Mouse (Mus musculus) liver, embryonic 18 days (tissue): Measurements from ENCODE around the gene Uqcr11. TPM values are rescaled to one million over a fixed set of nuclear protein-coding genes. Genes with fewer than 3 reads are reported as not detected.

Source experiments
- polyA plus RNA-seq: library from polyadenylated mRNA; depleted of rRNA; stranded (reverse); fragments of >200 nt; gene quantifications from 2 replicates; pipeline ENCODE4 v1.2.3, GENCODE M21; 2012; rRNA removed

The Uqcr11 gene
- 756 and 889 TPM in 2 replicates for polyA plus RNA-seq

GRCm38 (mm10) chr10:80406684-80407501 is at the start of gene Uqcr11:
TSS of gene Uqcr11 (minus strand) at chr10:80406830.

GRCm38 (mm10) chr10:80433513-80434232 is 27.0 kb upstream of the Uqcr11 start, which contains the start of gene Tcf3:
TSS of gene Tcf3 (minus strand) at chr10:80433647.

GRCm38 (mm10) chr10:80399191-80399972 is 7.2 kb downstream of the Uqcr11 start, which contains the start of gene Mbd3:
TSS of gene Mbd3 (minus strand) at chr10:80399550.

GRCm38 (mm10) chr10:80387522-80387959 is 19.1 kb downstream of the Uqcr11 start, which contains the start of gene Mex3d:
TSS of gene Mex3d (minus strand) at chr10:80387659.

GRCm38 (mm10) chr10:80356001-80356682 is 50.5 kb downstream of the Uqcr11 start, which contains the start of gene Plk5:
TSS of gene Plk5 (plus strand) at chr10:80356459.

Other genes starting within 250 kb of the Uqcr11 start
- 24.2 and 30.3 TPM in 2 replicates for gene Cirbp, start 240.8 kb downstream of the Uqcr11 start, polyA plus RNA-seq
- 5.5 and 6.2 TPM in 2 replicates for gene 1600002K03Rik, start 233.9 kb downstream of the Uqcr11 start, polyA plus RNA-seq
- 0.31 and 0.38 TPM in 2 replicates for gene Efna2, start 227.3 kb downstream of the Uqcr11 start, polyA plus RNA-seq
- gene Mum1, start 180.4 kb downstream of the Uqcr11 start, polyA plus RNA-seq, result 12.0 and 12.6 TPM in 2 replicates
- gene Ndufs7, start 157.7 kb downstream of the Uqcr11 start, polyA plus RNA-seq, result 210 and 248 TPM in 2 replicates
- 121 and 130 TPM in 2 replicates for gene Gamt, start 145.8 kb downstream of the Uqcr11 start, polyA plus RNA-seq
- gene Dazap1, start 145.3 kb downstream of the Uqcr11 start, polyA plus RNA-seq, result 53.8 and 62.0 TPM in 2 replicates
- gene Rps15, start 114.4 kb downstream of the Uqcr11 start, polyA plus RNA-seq, result 1,560 and 1,972 TPM in 2 replicates
- 0.03 and 0.05 TPM in 2 replicates for gene Apc2, start 110.9 kb downstream of the Uqcr11 start, polyA plus RNA-seq
- 18.0 and 18.1 TPM in 2 replicates for gene 2310011J03Rik, start 86.3 kb downstream of the Uqcr11 start, polyA plus RNA-seq
- 9.3 and 9.5 TPM in 2 replicates for gene Pcsk4, start 77.3 kb downstream of the Uqcr11 start, polyA plus RNA-seq
- 35.1 and 42.1 TPM in 2 replicates for gene Reep6, start 76.9 kb downstream of the Uqcr11 start, polyA plus RNA-seq
- gene Adamtsl5, start 58.4 kb downstream of the Uqcr11 start, polyA plus RNA-seq, result 2.4 and 3.2 TPM in 2 replicates
- gene Plk5, start 50.4 kb downstream of the Uqcr11 start, polyA plus RNA-seq, result 0.42 and 0.46 TPM in 2 replicates
- gene Mex3d, start 19.2 kb downstream of the Uqcr11 start, polyA plus RNA-seq, result 2.4 and 2.5 TPM in 2 replicates
- 54.7 and 60.4 TPM in 2 replicates for gene Mbd3, start 7.3 kb downstream of the Uqcr11 start, polyA plus RNA-seq
- 30.8 and 34.7 TPM in 2 replicates for gene Tcf3, start 26.8 kb upstream of the Uqcr11 start, polyA plus RNA-seq
- 0.01 TPM in 2 replicates for gene Onecut3, start 88.0 kb upstream of the Uqcr11 start, polyA plus RNA-seq
- gene Atp8b3, start 132.3 kb upstream of the Uqcr11 start, polyA plus RNA-seq, result 0.01 TPM in 2 replicates
- gene Rexo1, start 154.7 kb upstream of the Uqcr11 start, polyA plus RNA-seq, result 14.0 and 19.7 TPM in 2 replicates
- 5.5 and 6.4 TPM in 2 replicates for gene Klf16, start 170.5 kb upstream of the Uqcr11 start, polyA plus RNA-seq
- 39.9 and 40.7 TPM in 2 replicates for gene Abhd17a, start 183.5 kb upstream of the Uqcr11 start, polyA plus RNA-seq
- 17.8 and 19.9 TPM in 2 replicates for gene Scamp4, start 196.0 kb upstream of the Uqcr11 start, polyA plus RNA-seq
- 3.1 and 3.6 TPM in 2 replicates for gene Adat3, start 196.1 kb upstream of the Uqcr11 start, polyA plus RNA-seq
- gene Gm49322, start 199.2 kb upstream of the Uqcr11 start, polyA plus RNA-seq, result 0.74 and 0.80 TPM in 2 replicates
- 61.9 and 64.2 TPM in 2 replicates for gene Csnk1g2, start 216.0 kb upstream of the Uqcr11 start, polyA plus RNA-seq